Mouse (Mus musculus) ES-Bruce4 (cell line): ENCODE data around the gene Exoc3. TPM values are rescaled to one million over a fixed set of nuclear protein-coding genes. Genes with fewer than 3 reads are reported as not detected.
A peak's percentile ranks its signal among the peaks of the same experiment; 100 is the strongest.

Experiments used
- H3K27ac ChIP-seq: 2 replicates; pipeline ENCODE4 v1.5.1; 2012; ENCODE audit warnings: low read length, inconsistent platforms; ENCODE audit not compliant: insufficient read depth
- H3K27me3 ChIP-seq: 2 replicates; pipeline ENCODE4 v1.6.1; 2012; ENCODE audit warnings: mild to moderate bottlenecking, low read length, inconsistent platforms; ENCODE audit not compliant: control insufficient read depth, poor library complexity, insufficient read depth, severe bottlenecking
- H3K36me3 ChIP-seq: 2 replicates; pipeline ENCODE4 v1.6.1; 2012; ENCODE audit warnings: inconsistent platforms, mild to moderate bottlenecking, low read length, moderate library complexity; ENCODE audit not compliant: control insufficient read depth, poor library complexity, insufficient read depth, severe bottlenecking
- H3K4me1 ChIP-seq: one replicate; pipeline ENCODE4 v1.8.1; 2011; ENCODE audit warnings: low read length; ENCODE audit not compliant: control insufficient read depth, insufficient read depth
- H3K4me3 ChIP-seq: 2 replicates; pipeline ENCODE4 v1.5.1; 2011; ENCODE audit warnings: low read depth, mild to moderate bottlenecking, low read length
- H3K9ac ChIP-seq: 2 replicates; pipeline ENCODE4 v1.6.1; 2012; ENCODE audit warnings: low read depth, mild to moderate bottlenecking, inconsistent platforms; ENCODE audit not compliant: poor library complexity, severe bottlenecking
- H3K9me3 ChIP-seq: replicated peaks from 2 replicates; pipeline ENCODE4 v1.6.1; 2012; ENCODE audit warnings: mild to moderate bottlenecking, low read length, inconsistent platforms; ENCODE audit not compliant: control insufficient read depth, poor library complexity, insufficient read depth, severe bottlenecking
- CTCF ChIP-seq: IDR thresholded peaks from one replicate; pipeline ENCODE4 v1.8.1; 2011; ENCODE audit warnings: low read depth, low read length
- EP300 ChIP-seq: IDR thresholded peaks from 2 replicates; pipeline ENCODE4 v1.6.1; 2011; ENCODE audit warnings: low read depth, low read length; ENCODE audit not compliant: insufficient read depth
- POLR2A ChIP-seq: IDR thresholded peaks from one replicate; pipeline ENCODE4 v1.8.1; 2011; ENCODE audit warnings: low read length; ENCODE audit not compliant: insufficient read depth
- polyA plus RNA-seq: library from polyadenylated mRNA; stranded (reverse); fragments of >200 nt; gene quantifications from 2 replicates; pipeline ENCODE4 v1.2.4, GENCODE M21; 2011; ENCODE audit warnings: low read depth; ENCODE audit not compliant: missing spikeins, insufficient read depth, insufficient read length

Gene Exoc3
- polyA plus RNA-seq, result 48.9 and 55.8 TPM in 2 replicates

- Histone ChIP-seq H3K27ac (peak within 1 kb of the TSS; percentile 39; the same call in 1 of the 2 replicates), H3K4me1 (no peaks in the 10 kb centered on the region), H3K27me3 (no peaks in the 10 kb centered on the region), H3K9me3 (no peaks in the 10 kb centered on the region), H3K9ac (peak within 1 kb of the TSS; percentile 73), H3K4me3 (peak within 1 kb of the TSS; percentile 87), H3K36me3 (no peaks in the 10 kb centered on the region; the same call in 1 of the 2 replicates)
- TF ChIP-seq EP300 (no peak), CTCF (no peak), POLR2A (peak; percentile 54)
Measured at GRCm38 (mm10) chr13:74208317-74208985, at the start of gene Exoc3. Gene Exoc3, minus strand, starts transcription at chr13:74208732.

- H3K4me3 ChIP-seq, result no peak overlapping the region
- H3K36me3 ChIP-seq, result no peaks in the 10 kb centered on the region
- H3K9ac ChIP-seq, result no peak overlapping the region
- H3K27me3 ChIP-seq, result no peaks in the 10 kb centered on the region
- no peaks in the 10 kb centered on the region for H3K4me1 ChIP-seq
- no peak overlapping the region for H3K27ac ChIP-seq
- no peaks in the 10 kb centered on the region for H3K9me3 ChIP-seq
- no peak for TF ChIP-seq EP300
- no peak for TF ChIP-seq POLR2A
- no peak for TF ChIP-seq CTCF
Measured at GRCm38 (mm10) chr13:74246494-74246893, 38.0 kb upstream of the Exoc3 start.

- no peaks in the 10 kb centered on the region for H3K27me3 ChIP-seq
- H3K4me1 ChIP-seq, result no peaks in the 10 kb centered on the region
- no peak overlapping the region for H3K9ac ChIP-seq
- no peak for TF ChIP-seq CTCF
- no peaks in the 10 kb centered on the region for H3K36me3 ChIP-seq
- H3K4me3 ChIP-seq, result no peak overlapping the region
- no peak overlapping the region for H3K27ac ChIP-seq
- no peaks in the 10 kb centered on the region for H3K9me3 ChIP-seq
Measured at GRCm38 (mm10) chr13:74245899-74246231, 37.3 kb upstream of the Exoc3 start.

GRCm38 (mm10) chr13:74245214-74245898 is 36.8 kb upstream of the Exoc3 start:
- H3K36me3 ChIP-seq, result no peaks in the 10 kb centered on the region
- no peak overlapping the region for H3K4me3 ChIP-seq
- H3K4me1 ChIP-seq, result no peaks in the 10 kb centered on the region
- H3K9me3 ChIP-seq, result no peaks in the 10 kb centered on the region
- no peak overlapping the region for H3K27ac ChIP-seq
- H3K9ac ChIP-seq, result no peak overlapping the region
- no peaks in the 10 kb centered on the region for H3K27me3 ChIP-seq
- no peak for TF ChIP-seq POLR2A
- no peak for TF ChIP-seq EP300

GRCm38 (mm10) chr13:74237574-74237973 is 29.0 kb upstream of the Exoc3 start:
- no peak overlapping the region for H3K27ac ChIP-seq
- H3K9ac ChIP-seq, result no peak overlapping the region
- H3K27me3 ChIP-seq, result no peaks in the 10 kb centered on the region
- no peaks in the 10 kb centered on the region for H3K4me1 ChIP-seq
- H3K9me3 ChIP-seq, result no peaks in the 10 kb centered on the region
- TF ChIP-seq POLR2A (no peak), CTCF (no peak), EP300 (no peak)
- no peak overlapping the region for H3K4me3 ChIP-seq
- no peaks in the 10 kb centered on the region for H3K36me3 ChIP-seq

- no peak for TF ChIP-seq POLR2A
- TF ChIP-seq CTCF, result no peak
- TF ChIP-seq EP300, result no peak
- H3K9ac ChIP-seq, result no peak overlapping the region
Measured at GRCm38 (mm10) chr13:74220659-74221058, 12.1 kb upstream of the Exoc3 start.

More at GRCm38 (mm10) chr13:74220659-74221058, 12.1 kb upstream of the Exoc3 start:
- no peaks in the 10 kb centered on the region for H3K9me3 ChIP-seq
- H3K4me3 ChIP-seq, result no peak overlapping the region
- H3K27me3 ChIP-seq, result no peaks in the 10 kb centered on the region
- no peaks in the 10 kb centered on the region for H3K4me1 ChIP-seq
- no peaks in the 10 kb centered on the region for H3K36me3 ChIP-seq
- no peak overlapping the region for H3K27ac ChIP-seq
